Mouse (Mus musculus): ENCODE data around the gene Hoxa9.

Hoxa9 gene

DNA sequence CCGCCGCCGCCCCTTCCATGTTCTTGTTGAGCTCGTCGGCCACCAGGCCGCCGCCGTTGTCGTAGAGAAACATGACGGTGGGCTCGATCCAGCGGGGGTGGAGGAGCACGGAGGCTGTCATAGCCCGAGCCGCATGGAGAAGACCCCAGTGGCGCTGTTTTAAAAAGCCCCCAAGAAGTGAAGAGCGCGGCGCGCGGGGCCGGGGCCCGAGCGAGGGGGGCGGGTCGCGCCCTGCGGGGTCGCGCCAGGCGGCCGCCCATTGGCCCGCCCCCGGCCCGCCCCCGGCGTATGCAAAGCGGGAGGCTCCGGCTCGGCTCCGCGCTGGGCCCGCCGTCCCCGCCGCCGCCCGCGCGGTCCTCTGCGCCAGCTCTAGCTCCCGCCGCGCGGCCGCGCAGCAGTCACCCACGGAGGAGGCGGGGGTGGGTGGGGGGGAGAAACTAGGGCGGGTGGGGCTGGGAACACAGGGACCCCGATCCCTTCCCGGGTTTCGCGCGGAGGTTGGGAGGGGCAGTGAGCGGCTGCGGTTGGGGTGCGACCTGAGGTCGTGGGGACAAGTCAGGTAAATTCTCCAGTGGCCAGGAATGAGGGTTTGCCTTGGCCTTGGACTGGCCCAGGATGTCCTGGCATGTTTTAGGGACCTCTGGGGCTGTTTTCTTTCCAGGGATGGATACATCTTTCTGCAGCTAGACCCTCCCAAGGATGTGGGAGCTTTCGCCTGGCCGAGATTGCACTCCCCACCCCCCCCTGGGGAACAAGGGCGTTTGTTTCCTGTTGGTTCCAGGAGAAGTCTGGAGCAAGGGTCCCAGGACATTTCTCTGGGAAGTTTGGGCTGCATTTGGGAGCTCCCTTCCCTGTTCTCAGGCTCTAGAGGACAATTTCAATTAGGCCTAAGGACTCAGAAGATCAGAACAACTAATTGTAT, 30.0 kb upstream of the Hoxa9 start, which contains the start of gene Hoxa13:
Gene Hoxa13, minus strand, starts transcription at position 227 of the 922 bp plus-strand sequence.
- no peak for DNase-seq

DNA sequence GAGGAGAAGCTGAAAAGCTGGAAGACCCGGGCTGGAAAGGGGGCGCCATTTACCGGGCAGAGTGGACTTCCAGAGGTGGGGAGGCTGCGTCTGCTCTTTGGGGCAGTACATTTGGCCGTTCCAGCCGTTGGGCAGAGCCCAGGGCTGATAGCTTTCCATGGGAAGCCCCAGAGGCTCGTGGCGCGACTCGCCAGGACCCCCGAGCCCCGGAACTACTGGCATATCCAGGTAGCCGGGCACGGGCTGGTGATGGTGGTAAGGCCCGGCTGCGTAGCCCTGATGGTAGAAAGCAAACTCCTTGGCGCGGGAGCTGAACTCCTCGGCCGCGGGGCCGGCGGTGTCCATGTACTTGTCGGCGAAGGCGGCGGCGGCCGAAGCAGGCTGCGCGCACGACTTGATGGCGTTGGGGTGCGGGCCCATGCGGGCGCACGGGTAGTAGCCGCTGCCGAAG, 28.9 kb upstream of the Hoxa9 start:
- no peak for DNase-seq

DNA sequence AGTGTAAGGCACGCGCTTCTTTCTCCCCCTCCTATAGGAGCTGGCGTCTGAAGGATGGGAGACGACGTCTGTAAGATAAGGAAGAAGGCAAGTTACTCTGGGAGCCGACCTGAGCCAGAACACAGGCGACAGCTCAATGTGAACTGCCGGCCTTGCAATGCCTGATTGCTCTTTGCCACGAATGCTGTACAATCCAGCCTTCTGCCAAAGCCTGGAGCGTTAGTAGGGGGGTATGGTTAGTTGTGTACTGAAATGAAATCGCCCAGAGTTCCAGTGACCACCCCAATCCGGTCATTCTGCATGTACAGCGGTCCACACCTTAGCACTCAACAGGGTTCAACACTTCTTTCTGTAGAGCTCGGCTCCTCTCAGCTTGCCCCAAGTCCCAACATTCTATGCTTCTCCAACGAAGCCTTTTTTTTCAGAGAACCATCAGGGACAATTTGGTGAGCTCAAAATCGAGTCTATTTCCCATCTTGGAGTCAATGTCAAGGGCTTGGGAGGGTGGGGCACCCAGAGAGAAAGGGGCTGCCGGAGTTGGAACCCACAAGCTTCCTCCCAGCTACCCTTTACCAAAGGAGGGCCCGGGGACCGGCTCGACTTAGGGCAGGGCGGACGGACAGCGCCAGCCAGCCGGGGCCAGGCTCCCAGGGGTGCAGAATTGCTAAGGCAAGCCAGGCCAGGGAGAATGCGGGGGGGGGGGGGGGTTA, 28.3 kb upstream of the Hoxa9 start:
- no peak for DNase-seq

- peak; percentile 85 to 95 for DNase-seq
These were observed 26.1 kb upstream of the Hoxa9 start for GRCm38 (mm10) chr6:52256956-52257355.

DNA sequence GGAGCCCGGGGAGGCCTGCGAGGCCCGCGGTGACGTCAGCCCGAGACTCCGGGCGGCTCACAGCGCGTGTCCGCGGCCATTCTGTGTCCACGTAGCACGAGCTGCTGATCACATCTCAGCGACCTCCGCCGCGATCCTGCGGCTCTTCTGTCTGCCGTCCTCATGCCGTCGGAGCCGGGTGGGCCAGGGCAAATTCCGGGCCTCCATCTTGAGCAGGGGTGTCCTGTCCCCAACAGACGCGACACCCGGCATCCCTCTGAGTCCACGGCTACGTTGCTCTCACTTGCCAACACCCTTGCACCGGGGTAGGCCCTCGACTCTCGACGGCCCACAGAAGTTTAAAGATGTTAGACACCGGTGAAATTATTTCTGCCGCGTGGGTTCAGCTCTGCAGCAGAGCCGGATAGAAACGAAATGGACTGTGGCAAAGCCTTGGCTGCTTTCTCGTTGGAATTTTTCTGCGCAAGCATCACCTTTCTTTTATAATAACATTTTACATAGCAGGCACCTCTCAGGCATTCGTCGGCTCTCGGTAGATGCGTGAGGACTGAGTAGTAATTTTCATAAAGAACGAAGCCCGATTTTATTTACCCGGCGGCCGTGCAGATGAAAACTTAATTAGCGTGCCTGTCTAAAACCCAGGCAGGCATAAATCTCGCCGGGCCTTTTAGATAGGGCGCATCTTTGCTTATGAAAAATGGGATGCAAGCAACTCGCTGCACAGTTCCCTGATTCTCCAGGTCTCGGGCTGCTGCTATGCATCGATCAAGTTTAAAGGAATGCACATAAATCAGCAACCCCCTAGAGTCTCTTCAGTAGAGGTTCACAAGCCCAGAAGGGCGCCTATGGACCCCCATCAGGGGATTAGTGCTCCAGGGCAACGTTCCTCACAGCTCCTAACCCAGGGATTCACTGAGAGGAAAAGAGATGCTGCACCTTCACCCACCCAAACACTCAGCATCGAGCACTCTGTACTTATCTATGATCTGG, 22.9 kb upstream of the Hoxa9 start:
- DNase-seq: no peak

DNA sequence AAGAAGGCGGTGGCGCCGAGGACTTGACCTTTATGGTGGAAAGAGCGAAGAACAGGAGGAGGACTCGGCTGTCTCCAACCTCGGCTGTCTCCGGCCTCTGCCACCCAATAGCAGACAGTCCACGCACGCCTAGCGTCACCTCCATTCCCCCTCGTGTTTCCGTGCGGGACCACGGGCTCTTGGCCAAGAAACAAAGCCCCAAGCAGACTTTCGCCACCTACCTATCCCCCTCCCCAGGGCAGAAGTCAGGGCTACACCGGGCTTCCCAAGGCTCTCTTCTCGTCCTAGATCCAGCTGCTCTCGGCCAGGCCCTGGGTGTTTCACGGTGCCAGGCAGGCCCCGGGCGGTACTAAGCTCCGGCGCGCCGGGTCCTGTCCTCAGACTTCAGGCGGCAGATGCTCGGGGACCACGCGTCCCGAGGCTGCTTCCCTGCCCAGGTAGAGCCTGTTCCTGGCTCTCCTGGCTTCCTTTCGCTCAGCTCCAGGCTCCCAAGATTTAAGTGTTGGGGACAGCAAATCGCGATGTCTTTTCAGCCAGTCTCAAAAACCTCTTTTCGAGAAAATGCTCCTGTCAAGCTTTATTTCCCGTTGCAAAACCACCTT, 22.0 kb upstream of the Hoxa9 start:
- DNase-seq: no peak

GRCm38 (mm10) chr6:52252016-52252774, 21.3 kb upstream of the Hoxa9 start:
- DNase-seq: no peak

DNA sequence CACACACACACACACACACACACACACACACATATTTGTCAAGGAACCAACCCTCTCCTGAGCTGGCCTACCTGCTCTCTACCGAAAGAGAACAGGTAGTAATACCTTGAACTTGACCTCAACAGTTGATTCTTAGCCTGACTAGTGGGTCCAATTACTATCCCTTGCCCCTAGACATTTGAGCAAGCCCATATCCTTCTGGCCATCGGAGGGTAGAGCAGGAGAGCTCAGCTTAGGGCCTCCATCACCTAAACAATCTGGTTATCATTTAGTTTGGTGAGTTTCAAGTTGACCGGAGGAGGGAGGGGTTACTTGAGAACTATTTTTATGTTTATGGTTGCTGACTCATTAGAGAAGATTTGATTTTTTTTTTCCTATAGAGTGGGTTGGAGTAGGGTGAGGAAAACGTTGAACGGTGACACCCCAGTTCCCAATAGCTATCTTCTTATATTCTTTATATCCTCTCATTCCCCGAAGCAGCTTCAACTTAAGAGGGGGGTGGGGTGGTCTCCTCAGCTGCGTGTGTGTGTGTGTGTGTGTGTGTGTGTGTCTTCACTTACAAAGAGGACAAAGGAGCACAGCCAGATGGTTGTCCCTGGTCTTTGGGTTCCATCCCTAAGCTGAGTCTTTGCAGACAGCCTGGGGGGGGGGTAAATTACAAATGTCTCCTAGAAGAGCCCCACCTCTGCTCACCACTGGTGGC, 20.4 kb upstream of the Hoxa9 start:
- no peak for DNase-seq

DNA sequence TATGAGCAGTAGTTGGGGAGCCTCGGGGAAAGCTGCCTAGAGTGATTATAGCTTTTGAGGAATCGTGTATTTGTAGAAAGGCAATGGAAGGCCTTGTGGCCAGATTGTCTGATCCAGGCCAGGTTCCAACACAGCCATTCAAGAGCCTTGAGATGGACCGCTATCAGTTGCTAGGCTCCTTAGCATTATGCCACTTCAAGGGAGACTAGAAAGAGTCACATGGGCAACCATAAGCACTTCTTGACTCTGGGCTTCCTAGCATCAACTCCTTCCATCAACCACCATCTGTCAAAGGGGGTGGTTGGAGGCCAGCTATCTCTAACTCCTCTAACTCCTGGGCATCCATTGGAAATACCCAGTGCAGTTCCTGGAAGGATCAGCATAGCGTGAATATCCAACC, 18.9 kb upstream of the Hoxa9 start:
- peak in 1 of 2 experiments; percentile 21 for DNase-seq

DNA sequence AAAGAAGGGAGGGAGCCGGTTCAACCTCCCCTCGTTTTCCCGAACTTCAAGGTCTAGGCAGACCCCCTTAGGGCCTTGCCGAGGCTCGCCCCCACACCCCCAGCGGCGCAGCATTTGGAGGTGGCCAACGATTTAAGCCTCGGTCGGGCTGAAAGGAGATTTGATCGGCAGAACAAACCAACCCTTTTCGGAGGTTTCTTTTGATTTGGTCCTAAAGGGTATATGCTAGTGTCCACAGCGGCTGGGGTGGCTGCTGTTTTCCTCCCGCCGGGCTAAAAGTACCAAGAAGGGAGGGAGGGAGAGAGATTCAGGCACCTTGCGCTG, 18.5 kb upstream of the Hoxa9 start:
- peak in 1 of 2 experiments; percentile 24 for DNase-seq

- DNase-seq: peak in 1 of 2 experiments; percentile 28
These were observed 17.9 kb upstream of the Hoxa9 start for GRCm38 (mm10) chr6:52248638-52249414.

GRCm38 (mm10) chr6:52247766-52248637, 17.1 kb upstream of the Hoxa9 start:
- peak in 1 of 2 experiments; percentile 35 for DNase-seq

GRCm38 (mm10) chr6:52246916-52247315, 16.0 kb upstream of the Hoxa9 start:
- DNase-seq: peak in 1 of 2 experiments; percentile 20

- peak; percentile 36 to 46 for DNase-seq
These were observed 15.5 kb upstream of the Hoxa9 start for GRCm38 (mm10) chr6:52246403-52246803.

GRCm38 (mm10) chr6:52245757-52246142, 14.9 kb upstream of the Hoxa9 start, which contains the start of gene Hoxa11:
TSS of gene Hoxa11 (minus strand) at chr6:52245810.
- peak; percentile 62 to 73 for DNase-seq

DNA sequence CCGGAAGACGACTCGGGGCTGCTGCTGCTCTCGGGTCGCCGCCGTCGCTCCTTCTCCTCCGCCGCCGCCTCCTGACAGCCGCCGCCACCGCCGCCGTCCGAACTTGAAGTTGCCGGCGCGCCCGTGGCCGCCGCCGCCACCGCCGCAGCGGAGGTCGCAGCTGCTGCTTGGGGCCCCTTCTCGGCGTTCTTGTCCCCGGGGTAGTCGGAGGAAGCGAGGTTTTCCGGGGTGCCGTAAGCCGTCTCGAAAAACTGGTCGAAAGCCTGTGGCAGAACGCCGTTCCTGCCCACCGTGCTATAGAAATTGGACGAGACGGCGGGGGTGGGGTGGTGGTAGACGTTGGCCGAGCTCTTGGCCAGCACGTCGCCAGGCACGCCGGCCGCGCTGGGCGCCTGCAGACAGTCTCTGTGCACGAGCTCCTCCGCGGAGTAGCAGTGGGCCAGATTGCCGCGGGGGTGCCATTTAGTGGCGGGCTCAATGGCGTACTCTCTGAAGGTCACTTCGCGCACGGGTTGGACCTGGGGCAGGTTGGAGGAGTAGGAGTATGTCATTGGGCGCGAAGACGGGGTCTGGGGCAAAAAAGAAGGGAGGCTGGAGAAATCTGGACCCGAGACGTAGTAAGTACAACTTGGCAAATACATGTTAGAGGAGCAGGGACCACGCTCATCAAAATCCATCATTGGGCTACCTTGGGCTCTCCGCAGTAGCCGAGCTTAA, 14.3 kb upstream of the Hoxa9 start:
- DNase-seq: peak; percentile 38 to 55

DNA sequence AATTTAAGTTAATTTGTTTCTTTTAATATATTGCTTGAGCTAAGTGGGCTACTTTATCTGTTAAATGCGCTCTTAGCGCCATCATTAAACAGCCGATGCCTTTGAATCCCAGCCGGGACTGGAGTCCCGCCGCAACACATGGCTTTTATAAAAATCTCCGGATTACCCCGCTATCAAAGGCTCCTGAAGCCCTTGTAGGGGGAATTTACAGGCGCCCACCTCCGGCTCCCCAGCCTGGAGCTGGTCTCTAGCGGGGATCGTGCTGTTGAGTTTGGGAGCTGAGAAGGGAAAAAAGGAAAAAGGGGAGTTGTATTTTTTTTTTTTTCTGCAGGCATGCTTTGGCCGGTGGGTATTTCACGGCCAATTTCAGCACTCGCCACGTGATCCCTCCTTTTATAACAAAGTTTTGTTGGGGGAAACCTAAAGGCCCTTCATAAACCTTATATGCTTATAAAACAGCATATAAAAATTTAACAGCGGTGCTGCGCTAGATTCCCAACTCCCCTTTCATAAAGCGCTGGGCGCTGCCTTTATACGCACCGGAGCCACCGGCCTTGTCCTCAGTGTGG, 13.7 kb upstream of the Hoxa9 start:
- DNase-seq: peak in 1 of 2 experiments; percentile 25

GRCm38 (mm10) chr6:52243681-52244121, 12.8 kb upstream of the Hoxa9 start:
- DNase-seq: peak in 1 of 2 experiments; percentile 61
